Mouse (Mus musculus) forebrain, embryonic 14.5 days (tissue): ENCODE data around the gene Rbms1. TPM values are rescaled to one million over a fixed set of nuclear protein-coding genes. Genes with fewer than 3 reads are reported as not detected.

Experiments
- ATAC-seq: fragments of 200-750 bp; cut with Nextera tagmentation; 2 replicates; pipeline ENCODE4 v1.8.0; 2017; ENCODE audit warnings: mild to moderate bottlenecking, moderate library complexity
- DNase-seq: peaks from one replicate; pipeline ENCODE4 v3.0.0-alpha.2; 2015; ENCODE audit warnings: low spot score
- H3K27ac ChIP-seq: fragments of 300-500 bp; sonication (generic); 2 replicates; pipeline ENCODE4 v1.5.1; 2014; ENCODE audit warnings: low read depth, mild to moderate bottlenecking, control low read depth, low read length, moderate library complexity
- H3K27me3 ChIP-seq: fragments of 300-500 bp; sonication (generic); replicated peaks from 2 replicates; pipeline ENCODE4 v1.6.1; 2014; ENCODE audit warnings: low read length, control low read depth, mixed read lengths; ENCODE audit not compliant: control insufficient read depth, insufficient read depth
- H3K36me3 ChIP-seq: fragments of 300-500 bp; sonication (generic); 2 replicates; pipeline ENCODE4 v1.6.1; 2014; ENCODE audit warnings: low read length, control low read depth; ENCODE audit not compliant: control insufficient read depth, insufficient read depth
- H3K4me1 ChIP-seq: fragments of 300-500 bp; sonication (generic); 2 replicates; pipeline ENCODE4 v1.6.1; 2014; ENCODE audit warnings: antibody characterized with exemption, low read length, control low read depth; ENCODE audit not compliant: control insufficient read depth, insufficient read depth
- H3K4me2 ChIP-seq: fragments of 300-500 bp; sonication (generic); 2 replicates; pipeline ENCODE4 v1.6.1; 2014; ENCODE audit warnings: mild to moderate bottlenecking, control low read depth, low read length
- H3K4me3 ChIP-seq: fragments of 300-500 bp; sonication (generic); 2 replicates; pipeline ENCODE4 v1.5.1; 2014; ENCODE audit warnings: low read depth, low read length, control low read depth
- H3K9ac ChIP-seq: fragments of 300-500 bp; sonication (generic); 2 replicates; pipeline ENCODE4 v1.6.1; 2014; ENCODE audit warnings: mild to moderate bottlenecking, low read length, control low read depth, moderate library complexity
- H3K9me3 ChIP-seq: fragments of 300-500 bp; sonication (generic); replicated peaks from 2 replicates; pipeline ENCODE4 v1.6.1; 2016; ENCODE audit warnings: low read length, control low read depth, mixed read lengths; ENCODE audit not compliant: control insufficient read depth
- WGBS: fragments of 180-500 bp; shearing (Covaris S2); extraction: QIAGEN DNeasy Blood & Tissue Kit; methylation state at CpG from one replicate; pipeline ENCODE4 v1.1.7; 2014; 5-methylcytosine and 5-hydroxymethylcytosine counted together
- polyA plus RNA-seq: library from polyadenylated mRNA; unstranded; fragments of >200 nt; fragmentation: Nextera tagmentation; extraction: Ambion mirVana; gene quantifications from 2 replicates; pipeline ENCODE4 v1.2.1, GENCODE M21; 2014

Rbms1 gene
- polyA plus RNA-seq, 1 experiment from 2014 or later: 20.0 TPM

GRCm38 (mm10) chr2:60851057-60851718 is 111.8 kb downstream of the Rbms1 start:
- Histone ChIP-seq H3K4me2 (no peak overlapping the region), H3K27me3 (no peaks in the 10 kb centered on the region), H3K9me3 (no peaks in the 10 kb centered on the region), H3K4me3 (no peak overlapping the region), H3K36me3 (no peaks in the 10 kb centered on the region), H3K27ac (no peak overlapping the region), H3K4me1 (no peaks in the 10 kb centered on the region), H3K9ac (no peak overlapping the region)
- ATAC-seq (no peak), DNase-seq (no peak)
- WGBS: 70% methylated on average over 14 of the region's 14 CpGs

- DNase-seq (no peak), ATAC-seq (no peak)
- WGBS: 92% methylated on average over 4 of the region's 4 CpGs
- no peaks in the 10 kb centered on the region for H3K27me3 ChIP-seq
- H3K4me2 ChIP-seq: no peak overlapping the region
- H3K4me1 ChIP-seq: no peaks in the 10 kb centered on the region
- no peaks in the 10 kb centered on the region for H3K9me3 ChIP-seq
- H3K27ac ChIP-seq: no peak overlapping the region
- no peak overlapping the region for H3K4me3 ChIP-seq
- H3K9ac ChIP-seq: no peak overlapping the region
- H3K36me3 ChIP-seq: no peaks in the 10 kb centered on the region
These were observed 114.5 kb downstream of the Rbms1 start for GRCm38 (mm10) chr2:60848478-60848877.

GRCm38 (mm10) chr2:60847984-60848383 is 115.0 kb downstream of the Rbms1 start:
- Histone ChIP-seq H3K4me1 (no peaks in the 10 kb centered on the region), H3K4me3 (no peak overlapping the region), H3K9me3 (no peaks in the 10 kb centered on the region), H3K9ac (no peak overlapping the region), H3K36me3 (no peaks in the 10 kb centered on the region), H3K4me2 (no peak overlapping the region), H3K27me3 (no peaks in the 10 kb centered on the region), H3K27ac (no peak overlapping the region)
- 88% methylated on average over 3 of the region's 3 CpGs for WGBS
- ATAC-seq (no peak), DNase-seq (no peak)

GRCm38 (mm10) chr2:60845316-60845894 is 117.6 kb downstream of the Rbms1 start:
- no peaks in the 10 kb centered on the region for H3K4me1 ChIP-seq

GRCm38 (mm10) chr2:60844259-60844658 is 118.7 kb downstream of the Rbms1 start:
- WGBS: 91% methylated on average over 1 of the region's 1 CpGs

More at GRCm38 (mm10) chr2:60845316-60845894, 117.6 kb downstream of the Rbms1 start:
- DNase-seq (no peak), ATAC-seq (no peak)
- Histone ChIP-seq H3K4me2 (no peak overlapping the region), H3K27ac (no peak overlapping the region), H3K27me3 (no peaks in the 10 kb centered on the region), H3K36me3 (no peaks in the 10 kb centered on the region), H3K9me3 (no peaks in the 10 kb centered on the region), H3K9ac (no peak overlapping the region), H3K4me3 (no peak overlapping the region)
- 29% methylated on average over 5 of the region's 5 CpGs for WGBS

GRCm38 (mm10) chr2:60843633-60844032 is 119.4 kb downstream of the Rbms1 start:
- Histone ChIP-seq H3K4me3 (no peak overlapping the region), H3K4me1 (no peaks in the 10 kb centered on the region), H3K27ac (no peak overlapping the region), H3K27me3 (no peaks in the 10 kb centered on the region), H3K9me3 (no peaks in the 10 kb centered on the region), H3K36me3 (no peaks in the 10 kb centered on the region), H3K4me2 (no peak overlapping the region), H3K9ac (no peak overlapping the region)
- whole genome bisulfite sequencing: 90% methylated on average over 3 of the region's 3 CpGs
- no peak for DNase-seq
- no peak for ATAC-seq

More at GRCm38 (mm10) chr2:60844259-60844658, 118.7 kb downstream of the Rbms1 start:
- no peaks in the 10 kb centered on the region for H3K27me3 ChIP-seq
- no peaks in the 10 kb centered on the region for H3K36me3 ChIP-seq
- DNase-seq: no peak
- no peak overlapping the region for H3K4me2 ChIP-seq
- H3K4me3 ChIP-seq: no peak overlapping the region
- no peaks in the 10 kb centered on the region for H3K9me3 ChIP-seq
- H3K27ac ChIP-seq: no peak overlapping the region
- no peaks in the 10 kb centered on the region for H3K4me1 ChIP-seq
- no peak overlapping the region for H3K9ac ChIP-seq
- ATAC-seq: no peak

- no peaks in the 10 kb centered on the region for H3K27me3 ChIP-seq
- H3K9me3 ChIP-seq: no peaks in the 10 kb centered on the region
- no peak overlapping the region for H3K9ac ChIP-seq
- H3K36me3 ChIP-seq: no peaks in the 10 kb centered on the region
- ATAC-seq (no peak), DNase-seq (no peak)
- WGBS: 87% methylated on average over 4 of the region's 4 CpGs
- no peaks in the 10 kb centered on the region for H3K4me1 ChIP-seq
- H3K4me3 ChIP-seq: no peak overlapping the region
- H3K4me2 ChIP-seq: no peak overlapping the region
- H3K27ac ChIP-seq: no peak overlapping the region
These were observed 120.0 kb downstream of the Rbms1 start for GRCm38 (mm10) chr2:60842976-60843375.

GRCm38 (mm10) chr2:60840922-60841321 is 122.1 kb downstream of the Rbms1 start:
- DNase-seq: no peak
- H3K9ac ChIP-seq: no peak overlapping the region
- H3K27ac ChIP-seq: no peak overlapping the region
- 77% methylated on average over 4 of the region's 4 CpGs for WGBS
- H3K36me3 ChIP-seq: no peaks in the 10 kb centered on the region
- no peaks in the 10 kb centered on the region for H3K9me3 ChIP-seq
- H3K4me3 ChIP-seq: no peak overlapping the region
- H3K4me2 ChIP-seq: no peak overlapping the region
- no peaks in the 10 kb centered on the region for H3K4me1 ChIP-seq
- H3K27me3 ChIP-seq: no peaks in the 10 kb centered on the region
- ATAC-seq: no peak

- H3K9ac ChIP-seq: no peak overlapping the region
- no peaks in the 10 kb centered on the region for H3K27me3 ChIP-seq
- no peaks in the 10 kb centered on the region for H3K9me3 ChIP-seq
- no peak overlapping the region for H3K27ac ChIP-seq
- H3K36me3 ChIP-seq: no peaks in the 10 kb centered on the region
- H3K4me3 ChIP-seq: no peak overlapping the region
- ATAC-seq (no peak), DNase-seq (no peak)
- 94% methylated on average over 4 of the region's 4 CpGs for WGBS
- no peak overlapping the region for H3K4me2 ChIP-seq
- no peaks in the 10 kb centered on the region for H3K4me1 ChIP-seq
These were observed 123.5 kb downstream of the Rbms1 start for GRCm38 (mm10) chr2:60839498-60839897.
